Mouse (Mus musculus): ENCODE data around the gene Jmjd1c.

Gene Jmjd1c

DNA sequence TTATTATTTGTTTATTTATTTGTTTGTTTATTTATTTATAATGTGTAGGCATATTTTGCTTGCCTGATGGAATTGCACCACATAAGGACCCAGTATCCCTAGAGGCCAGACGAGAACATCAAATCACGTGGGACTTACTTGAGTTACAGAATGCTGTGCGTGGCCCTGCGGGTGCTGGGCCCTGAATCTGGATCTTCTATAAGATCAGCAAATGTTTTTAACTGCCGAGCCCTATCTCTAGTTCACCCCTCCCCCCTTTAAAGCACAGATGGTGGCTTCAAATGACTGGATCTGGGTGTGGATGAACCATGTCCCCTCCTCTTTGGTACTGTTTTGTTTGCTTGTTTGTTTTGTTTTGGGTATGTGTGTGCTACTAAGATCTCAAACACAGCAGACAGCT lies 199.4 kb downstream of the Jmjd1c start:
- no peak for DNase-seq (ENCODE audit: extremely low spot score, low read depth, low spot score)

DNA sequence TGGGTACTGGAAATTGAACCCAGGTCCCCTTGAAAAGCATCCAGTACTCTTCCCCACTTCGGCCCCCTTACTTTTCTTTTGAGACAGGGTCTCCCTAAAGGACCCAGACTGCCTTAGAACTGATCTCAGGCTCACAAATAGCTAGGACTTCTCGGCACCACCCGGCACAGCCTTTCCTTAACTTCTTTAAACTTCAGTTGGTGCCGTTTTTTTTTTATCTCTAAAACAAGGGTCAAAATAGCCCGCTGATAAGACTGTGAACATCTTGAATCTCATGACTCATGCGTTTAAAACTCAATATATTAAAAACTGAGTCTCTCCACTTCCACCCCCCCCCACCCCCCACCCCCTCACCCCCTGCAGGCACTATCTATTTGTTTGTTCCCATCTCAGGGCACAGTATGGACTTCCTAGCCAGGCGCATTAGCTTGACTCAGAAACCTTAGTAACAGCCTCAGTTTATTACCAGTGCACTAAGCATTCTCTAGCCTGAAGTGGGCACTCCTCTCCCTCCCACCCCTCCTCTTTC lies 200.1 kb downstream of the Jmjd1c start:
- no peak for DNase-seq (ENCODE audit: extremely low spot score, low read depth, low spot score)

DNA sequence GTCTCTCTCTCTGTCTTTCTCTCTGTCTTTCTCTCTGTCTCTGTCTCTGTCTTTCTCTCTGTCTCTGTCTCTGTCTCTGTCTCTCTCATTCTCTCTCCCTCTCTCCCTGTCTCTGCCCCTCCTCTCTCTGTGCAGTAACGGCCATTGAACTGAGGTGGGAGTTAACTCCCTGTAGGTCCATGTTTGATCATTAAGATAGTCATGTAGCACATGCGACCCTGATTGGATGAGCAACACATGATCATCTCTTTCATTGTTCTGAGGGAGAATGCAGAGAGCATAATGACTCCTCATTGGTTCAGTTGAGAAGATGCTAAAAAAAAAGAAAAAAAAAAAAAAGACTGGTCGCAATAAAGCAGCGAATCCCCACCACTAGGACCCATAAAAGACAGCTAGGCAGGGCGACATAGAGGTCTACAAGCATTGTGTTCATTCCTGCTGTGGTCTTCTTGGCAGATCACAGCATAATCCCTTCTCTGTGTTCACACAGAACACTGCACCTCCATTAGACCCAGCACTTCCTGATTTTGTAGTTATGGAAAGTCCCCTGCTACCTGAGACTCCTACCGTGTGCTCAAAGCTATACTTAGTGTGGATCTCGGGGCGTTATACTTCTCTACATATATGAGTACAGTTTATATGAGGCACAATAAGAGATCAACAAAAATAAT lies 200.7 kb downstream of the Jmjd1c start:
- DNase-seq (ENCODE audit: extremely low spot score, low read depth, low spot score) = no peak

DNA sequence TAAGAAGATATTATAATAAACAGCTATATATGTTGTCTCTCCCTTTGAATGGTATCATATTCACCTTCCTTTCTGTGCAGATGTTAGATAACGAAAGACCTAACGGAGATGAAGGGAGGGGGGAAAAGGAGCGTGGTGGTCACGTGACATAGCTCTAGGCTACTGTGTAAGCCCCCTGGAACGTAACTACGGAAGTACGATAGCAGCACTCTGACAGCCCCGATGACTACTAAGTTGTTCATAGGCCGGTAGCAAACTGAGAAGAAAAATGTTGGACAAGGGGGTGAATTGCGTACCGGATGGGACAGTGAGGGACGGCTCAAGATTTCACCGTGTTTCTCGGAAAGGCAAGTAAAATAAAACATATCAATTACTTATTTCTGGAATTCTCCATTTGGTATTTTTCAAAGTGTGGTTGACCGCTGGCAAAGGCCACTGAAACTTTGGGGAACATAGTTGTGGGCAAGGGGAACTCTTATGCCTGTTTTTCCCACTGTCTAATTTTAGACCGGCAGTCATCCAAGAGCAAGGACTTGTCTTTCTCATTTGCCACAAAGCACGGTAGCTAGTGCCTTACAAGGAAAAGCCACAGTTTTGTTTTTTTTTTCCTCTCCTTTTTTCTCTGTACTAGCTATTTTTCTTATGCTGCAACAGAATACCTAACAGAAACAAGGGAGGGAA lies 201.4 kb downstream of the Jmjd1c start:
- no peak for DNase-seq (ENCODE audit: extremely low spot score, low read depth, low spot score)

DNA sequence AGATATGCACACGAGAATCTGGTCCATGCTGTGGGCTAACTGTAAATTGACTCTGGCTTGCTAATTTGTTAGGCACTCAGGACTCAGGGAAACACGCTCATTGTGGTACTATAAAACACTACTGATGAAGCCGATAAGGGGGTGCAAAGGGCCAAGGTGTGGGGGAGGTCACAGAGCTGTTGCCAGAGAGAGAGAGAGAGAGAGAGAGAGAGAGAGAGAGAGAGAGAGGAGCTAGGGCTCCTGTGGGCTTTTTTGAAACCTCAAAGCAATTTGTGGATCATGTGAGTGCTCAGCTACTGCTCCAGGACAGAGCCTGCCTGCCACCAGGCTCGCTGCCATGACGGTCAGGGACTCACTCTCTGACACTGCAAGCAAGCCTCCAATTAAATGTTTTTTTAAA lies 202.9 kb downstream of the Jmjd1c start:
- no peak for DNase-seq (ENCODE audit: extremely low spot score, low read depth, low spot score)

DNA sequence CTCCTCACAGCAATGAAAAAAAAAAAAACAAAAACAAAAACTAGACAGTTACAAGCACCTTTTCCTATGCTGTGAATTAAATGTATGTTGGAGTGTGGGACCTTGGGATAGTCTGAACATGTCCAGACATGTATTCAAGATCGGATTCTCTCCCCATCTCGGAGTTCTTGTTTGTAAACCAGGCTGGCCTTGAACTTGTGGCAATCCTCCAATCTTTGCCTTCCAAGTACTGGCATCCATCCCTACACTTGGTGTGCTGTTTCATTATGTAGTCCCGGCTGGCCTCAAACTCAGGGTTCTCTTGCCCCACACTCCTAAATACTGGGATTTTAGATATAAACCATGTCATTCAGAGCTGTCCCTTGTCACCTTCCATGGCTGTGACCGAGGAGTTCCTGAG lies 203.4 kb downstream of the Jmjd1c start:
- no peak for DNase-seq (ENCODE audit: extremely low spot score, low read depth, low spot score)

DNA sequence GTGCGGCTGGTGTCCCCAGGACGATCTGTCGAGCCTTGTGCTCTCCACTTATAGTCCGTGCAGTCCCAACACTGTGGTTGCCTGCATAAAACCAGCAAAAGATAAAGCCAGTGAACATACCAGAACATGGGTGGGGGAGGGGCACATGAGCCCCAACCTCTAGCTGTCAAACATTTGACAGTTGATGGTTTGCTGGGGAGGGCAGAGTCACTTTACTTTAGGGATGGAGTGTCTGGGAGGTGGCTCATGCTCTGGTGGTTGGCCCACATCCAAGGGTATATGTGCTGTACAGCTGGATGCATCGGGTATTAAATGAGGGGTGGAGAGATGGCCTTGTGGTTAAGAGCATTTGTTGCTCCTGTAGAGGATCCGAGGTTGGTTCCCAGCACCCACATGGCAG lies 205.1 kb downstream of the Jmjd1c start:
- no peak for DNase-seq (ENCODE audit: extremely low spot score, low read depth, low spot score)

DNA sequence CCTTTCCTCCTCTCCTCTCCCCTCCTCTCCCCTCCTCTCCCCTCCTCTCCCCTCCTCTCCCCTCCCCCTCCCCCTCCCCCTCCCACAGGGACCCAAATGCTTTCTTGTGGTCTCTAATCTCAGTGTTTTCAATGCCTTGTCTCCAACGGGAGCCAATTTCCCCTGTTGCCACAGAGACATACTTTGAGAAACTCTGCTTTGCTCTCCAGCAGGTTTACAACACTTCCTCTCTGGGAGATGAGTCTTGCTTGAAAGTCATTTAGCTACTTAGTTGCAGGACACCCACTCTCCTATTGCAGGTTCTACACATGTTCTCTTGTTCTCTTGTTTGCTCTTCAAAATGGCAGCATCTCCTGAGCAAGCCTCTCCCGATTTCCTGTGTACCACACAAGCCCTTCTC lies 206.4 kb downstream of the Jmjd1c start:
- DNase-seq (ENCODE audit: extremely low spot score, low read depth, low spot score) = no peak

Data from hindlimb bud, embryonic 11.5 days (tissue).